Mouse (Mus musculus) hindbrain, embryonic 13.5 days (tissue): ENCODE data around the gene E330017A01Rik. TPM values are rescaled to one million over a fixed set of nuclear protein-coding genes. Genes with fewer than 3 reads are reported as not detected.

ENCODE experiments used
- ATAC-seq: fragments of 200-750 bp; cut with Nextera tagmentation; 2 replicates; pipeline ENCODE4 v1.8.0; 2017; ENCODE audit warnings: moderate TSS enrichment; ENCODE audit not compliant: low FRiP score
- H3K27ac ChIP-seq: fragments of 300-500 bp; sonication (generic); 2 replicates; pipeline ENCODE4 v1.5.1; 2015; ENCODE audit warnings: inconsistent platforms, mild to moderate bottlenecking, moderate library complexity
- H3K27me3 ChIP-seq: fragments of 300-500 bp; sonication (generic); 2 replicates; pipeline ENCODE4 v1.6.1; 2015; ENCODE audit warnings: mild to moderate bottlenecking, inconsistent platforms
- H3K36me3 ChIP-seq: fragments of 300-500 bp; sonication (generic); 2 replicates; pipeline ENCODE4 v1.6.1; 2015; ENCODE audit warnings: mild to moderate bottlenecking, inconsistent platforms
- H3K4me1 ChIP-seq: fragments of 300-500 bp; sonication (generic); replicated peaks from 2 replicates; pipeline ENCODE4 v1.6.1; 2015; ENCODE audit warnings: inconsistent platforms
- H3K4me2 ChIP-seq: fragments of 300-500 bp; sonication (generic); 2 replicates; pipeline ENCODE4 v1.6.1; 2015; ENCODE audit warnings: inconsistent platforms, mild to moderate bottlenecking, moderate library complexity
- H3K4me3 ChIP-seq: fragments of 300-500 bp; sonication (generic); 2 replicates; pipeline ENCODE4 v1.5.1; 2015; ENCODE audit warnings: mild to moderate bottlenecking, inconsistent platforms
- H3K9ac ChIP-seq: fragments of 300-500 bp; sonication (generic); 2 replicates; pipeline ENCODE4 v1.6.1; 2015; ENCODE audit warnings: mild to moderate bottlenecking, inconsistent platforms
- H3K9me3 ChIP-seq: fragments of 300-500 bp; sonication (generic); 2 replicates; pipeline ENCODE4 v1.6.1; 2016; ENCODE audit warnings: inconsistent platforms
- WGBS: fragments of 180-500 bp; shearing (Covaris S2); methylation state at CpG from one replicate; pipeline ENCODE4 v1.1.7; 2015; 5-methylcytosine and 5-hydroxymethylcytosine counted together
- polyA plus RNA-seq: library from polyadenylated mRNA; unstranded; fragments of >200 nt; fragmentation: Nextera tagmentation; extraction: Ambion mirVana; gene quantifications from 2 replicates; pipeline ENCODE4 v1.2.1, GENCODE M21; 2015

Gene E330017A01Rik
- not detected in 2 replicates for polyA plus RNA-seq

GRCm38 (mm10) chr16:58638689-58639175 is at the start of gene E330017A01Rik:
Gene E330017A01Rik, minus strand, starts transcription at chr16:58638739.
- H3K27ac ChIP-seq: no peak within 1 kb of the TSS
- H3K36me3 ChIP-seq: no peaks in the 10 kb centered on the region
- H3K27me3 ChIP-seq: no peaks in the 10 kb centered on the region
- H3K9me3 ChIP-seq: no peaks in the 10 kb centered on the region
- no peak within 1 kb of the TSS for H3K4me2 ChIP-seq
- no peaks in the 10 kb centered on the region for H3K4me1 ChIP-seq
- 90% methylated on average over 3 of the region's 3 CpGs for WGBS
- no peak within 1 kb of the TSS for H3K9ac ChIP-seq
- no peak within 1 kb of the TSS for H3K4me3 ChIP-seq
- ATAC-seq: no peak

GRCm38 (mm10) chr16:58685548-58686537 is 47.3 kb upstream of the E330017A01Rik start:
- H3K27me3 ChIP-seq: no peaks in the 10 kb centered on the region
- peaks cover 8% of the 10 kb centered on the region; the same call in 1 of the 2 replicates for H3K36me3 ChIP-seq
- no peaks in the 10 kb centered on the region for H3K9me3 ChIP-seq
- H3K4me3 ChIP-seq: no peak overlapping the region
- no peak overlapping the region for H3K4me2 ChIP-seq
- H3K9ac ChIP-seq: no peak overlapping the region
- ATAC-seq: no peak
- H3K4me1 ChIP-seq: no peaks in the 10 kb centered on the region
- 85% methylated on average over 20 of the region's 20 CpGs for WGBS
- no peak overlapping the region for H3K27ac ChIP-seq

GRCm38 (mm10) chr16:58684537-58684936 is 46.0 kb upstream of the E330017A01Rik start:
- Histone ChIP-seq H3K9ac (no peak overlapping the region), H3K4me1 (no peaks in the 10 kb centered on the region), H3K27me3 (no peaks in the 10 kb centered on the region), H3K9me3 (no peaks in the 10 kb centered on the region), H3K4me2 (no peak overlapping the region), H3K36me3 (peaks cover 13% of the 10 kb centered on the region; the same call in 1 of the 2 replicates), H3K27ac (no peak overlapping the region), H3K4me3 (no peak overlapping the region)
- ATAC-seq: no peak

- Histone ChIP-seq H3K4me1 (no peaks in the 10 kb centered on the region), H3K9me3 (no peaks in the 10 kb centered on the region), H3K27me3 (no peaks in the 10 kb centered on the region), H3K36me3 (peaks cover 13% of the 10 kb centered on the region; the same call in 1 of the 2 replicates), H3K4me2 (no peak overlapping the region), H3K9ac (no peak overlapping the region), H3K27ac (no peak overlapping the region), H3K4me3 (no peak overlapping the region)
- WGBS: 98% methylated on average over 4 of the region's 4 CpGs
- ATAC-seq: no peak
Measured at GRCm38 (mm10) chr16:58683911-58684310, 45.4 kb upstream of the E330017A01Rik start.

GRCm38 (mm10) chr16:58682870-58683269 is 44.3 kb upstream of the E330017A01Rik start:
- Histone ChIP-seq H3K4me2 (no peak overlapping the region), H3K36me3 (peaks cover 20% of the 10 kb centered on the region), H3K9ac (no peak overlapping the region), H3K4me3 (no peak overlapping the region), H3K27ac (no peak overlapping the region), H3K27me3 (no peaks in the 10 kb centered on the region), H3K9me3 (no peaks in the 10 kb centered on the region), H3K4me1 (no peaks in the 10 kb centered on the region)
- ATAC-seq: no peak
- 88% methylated on average over 7 of the region's 7 CpGs for WGBS

- Histone ChIP-seq H3K9ac (no peak overlapping the region), H3K4me1 (no peaks in the 10 kb centered on the region), H3K9me3 (no peaks in the 10 kb centered on the region), H3K27ac (no peak overlapping the region), H3K4me3 (no peak overlapping the region), H3K36me3 (peaks cover 28% of the 10 kb centered on the region), H3K27me3 (no peaks in the 10 kb centered on the region), H3K4me2 (no peak overlapping the region)
- no peak for ATAC-seq
- 96% methylated on average over 6 of the region's 6 CpGs for WGBS
Measured at GRCm38 (mm10) chr16:58682046-58682445, 43.5 kb upstream of the E330017A01Rik start.

- Histone ChIP-seq H3K27me3 (no peaks in the 10 kb centered on the region), H3K9me3 (no peaks in the 10 kb centered on the region), H3K9ac (no peak overlapping the region), H3K27ac (no peak overlapping the region), H3K4me1 (no peaks in the 10 kb centered on the region), H3K4me2 (no peak overlapping the region), H3K36me3 (peaks cover 53% of the 10 kb centered on the region), H3K4me3 (no peak overlapping the region)
- 80% methylated on average over 7 of the region's 7 CpGs for WGBS
- no peak for ATAC-seq
Measured at GRCm38 (mm10) chr16:58678660-58679059, 40.1 kb upstream of the E330017A01Rik start.

GRCm38 (mm10) chr16:58677491-58677890 is 39.0 kb upstream of the E330017A01Rik start:
- no peak for ATAC-seq
- H3K9me3 ChIP-seq: no peaks in the 10 kb centered on the region
- no peak overlapping the region for H3K4me3 ChIP-seq
- H3K4me2 ChIP-seq: no peak overlapping the region
- H3K9ac ChIP-seq: no peak overlapping the region
- H3K27ac ChIP-seq: no peak overlapping the region
- peaks cover 59% of the 10 kb centered on the region for H3K36me3 ChIP-seq
- no peaks in the 10 kb centered on the region for H3K27me3 ChIP-seq
- H3K4me1 ChIP-seq: no peaks in the 10 kb centered on the region
- 82% methylated on average over 5 of the region's 5 CpGs for WGBS

- Histone ChIP-seq H3K4me2 (no peak overlapping the region), H3K36me3 (peaks cover 57% of the 10 kb centered on the region)
- no peak for ATAC-seq
Measured at GRCm38 (mm10) chr16:58676633-58677032, 38.1 kb upstream of the E330017A01Rik start.

GRCm38 (mm10) chr16:58676156-58676555 is 37.6 kb upstream of the E330017A01Rik start:
- Histone ChIP-seq H3K9ac (no peak overlapping the region), H3K4me3 (no peak overlapping the region), H3K27me3 (no peaks in the 10 kb centered on the region), H3K4me1 (peaks cover 5% of the 10 kb centered on the region), H3K27ac (no peak overlapping the region), H3K36me3 (peaks cover 52% of the 10 kb centered on the region), H3K9me3 (no peaks in the 10 kb centered on the region), H3K4me2 (no peak overlapping the region)
- ATAC-seq: no peak
- WGBS: 83% methylated on average over 7 of the region's 7 CpGs

More at GRCm38 (mm10) chr16:58676633-58677032, 38.1 kb upstream of the E330017A01Rik start:
- Histone ChIP-seq H3K4me1 (peaks cover under 1% of the 10 kb centered on the region; the same call in 1 of the 2 replicates), H3K9ac (no peak overlapping the region), H3K27ac (no peak overlapping the region), H3K9me3 (no peaks in the 10 kb centered on the region), H3K27me3 (no peaks in the 10 kb centered on the region), H3K4me3 (no peak overlapping the region)
- 92% methylated on average over 3 of the region's 3 CpGs for WGBS

GRCm38 (mm10) chr16:58675256-58675655 is 36.7 kb upstream of the E330017A01Rik start:
- Histone ChIP-seq H3K4me1 (peaks cover 11% of the 10 kb centered on the region), H3K27me3 (no peaks in the 10 kb centered on the region), H3K36me3 (peaks cover 46% of the 10 kb centered on the region), H3K27ac (no peak overlapping the region), H3K4me2 (no peak overlapping the region), H3K9me3 (no peaks in the 10 kb centered on the region), H3K4me3 (no peak overlapping the region), H3K9ac (no peak overlapping the region)
- WGBS: 93% methylated on average over 13 of the region's 13 CpGs
- ATAC-seq: no peak

GRCm38 (mm10) chr16:58673811-58674410 is 35.4 kb upstream of the E330017A01Rik start:
- H3K27me3 ChIP-seq: no peaks in the 10 kb centered on the region
- no peak overlapping the region for H3K4me3 ChIP-seq
- peaks cover 11% of the 10 kb centered on the region for H3K4me1 ChIP-seq
- no peak for ATAC-seq
- WGBS: 95% methylated on average over 15 of the region's 15 CpGs
- peaks cover 46% of the 10 kb centered on the region for H3K36me3 ChIP-seq
- H3K27ac ChIP-seq: no peak overlapping the region
- H3K9ac ChIP-seq: no peak overlapping the region
- H3K9me3 ChIP-seq: no peaks in the 10 kb centered on the region
- H3K4me2 ChIP-seq: no peak overlapping the region
